Mouse (Mus musculus) embryonic facial prominence, embryonic 14.5 days (tissue): ENCODE measurements at regions not wholly inside any gene's neighbourhood (a gene's known extent, or its start where the extent isn't known, plus 50 kb on each side); places are given as distances from the start of the nearest gene placed in this dataset.
A peak's percentile ranks its signal among the peaks of the same experiment; 100 is the strongest.

Experiments used
- ATAC-seq: fragments of 200-750 bp; cut with Nextera tagmentation; 2 replicates; pipeline ENCODE4 v1.8.0; 2017; ENCODE audit warnings: low read depth, moderate number of reproducible peaks, moderate TSS enrichment
- DNase-seq: peaks from one replicate; pipeline ENCODE4 v3.0.0-alpha.2; 2015; ENCODE audit warnings: low spot score
- H3K27ac ChIP-seq: fragments of 300-500 bp; sonication (generic); replicated peaks from 2 replicates; pipeline ENCODE4 v1.5.1; 2014; ENCODE audit warnings: low read depth, mild to moderate bottlenecking, low read length, moderate library complexity
- H3K27me3 ChIP-seq: fragments of 300-500 bp; sonication (generic); replicated peaks from 2 replicates; pipeline ENCODE4 v1.6.1; 2014; ENCODE audit warnings: low read length; ENCODE audit not compliant: control insufficient read depth, insufficient read depth
- H3K36me3 ChIP-seq: fragments of 300-500 bp; sonication (generic); 2 replicates; pipeline ENCODE4 v1.6.1; 2014; ENCODE audit warnings: low read length, mixed read lengths; ENCODE audit not compliant: control insufficient read depth, insufficient read depth
- H3K4me1 ChIP-seq: fragments of 300-500 bp; sonication (generic); 2 replicates; pipeline ENCODE4 v1.6.1; 2014; ENCODE audit warnings: antibody characterized with exemption, low read length; ENCODE audit not compliant: control insufficient read depth, insufficient read depth
- H3K4me2 ChIP-seq: fragments of 300-500 bp; sonication (generic); 2 replicates; pipeline ENCODE4 v1.6.1; 2014; ENCODE audit warnings: low read depth, mild to moderate bottlenecking, low read length, moderate library complexity, mixed read lengths
- H3K4me3 ChIP-seq: fragments of 300-500 bp; sonication (generic); 2 replicates; pipeline ENCODE4 v1.5.1; 2014; ENCODE audit warnings: low read depth, mild to moderate bottlenecking, low read length
- H3K9ac ChIP-seq: fragments of 300-500 bp; sonication (generic); 2 replicates; pipeline ENCODE4 v1.6.1; 2014; ENCODE audit warnings: low read depth, mild to moderate bottlenecking, low read length, moderate library complexity, mixed read lengths
- H3K9me3 ChIP-seq: fragments of 300-500 bp; sonication (generic); 2 replicates; pipeline ENCODE4 v1.6.1; 2016; ENCODE audit warnings: low read length; ENCODE audit not compliant: control insufficient read depth
- WGBS: fragments of 180-500 bp; shearing (Covaris S2); extraction: QIAGEN DNeasy Blood & Tissue Kit; methylation state at CpG from one replicate; pipeline ENCODE4 v1.1.7; 2014; 5-methylcytosine and 5-hydroxymethylcytosine counted together

DNA sequence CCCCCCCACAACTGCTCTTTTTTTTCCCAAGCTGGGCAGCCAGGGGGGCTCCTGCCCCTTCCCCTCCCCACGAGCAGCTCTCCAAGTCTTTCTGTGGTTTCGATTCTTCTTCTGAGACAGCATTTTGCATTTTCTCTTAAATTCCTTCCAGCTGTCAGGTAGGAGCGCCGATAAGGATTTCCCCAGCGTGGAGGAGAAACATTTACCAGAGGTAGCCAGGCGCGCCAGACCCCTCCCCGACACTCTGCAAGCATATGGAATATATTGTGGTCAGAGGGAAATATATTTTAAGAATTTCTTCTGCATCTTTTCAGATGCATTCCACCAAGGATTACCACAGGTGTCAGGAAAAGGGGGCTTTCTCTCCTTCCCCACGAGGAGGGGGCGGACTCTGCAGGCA, 111.9 kb downstream of the Tbx5 start:
- Histone ChIP-seq H3K36me3 (no peaks in the 10 kb centered on the region), H3K27me3 (no peaks in the 10 kb centered on the region), H3K27ac (0 out of 2 replicates have a peak overlapping the region, but pooled peaks have one; percentile 48), H3K4me2 (peak overlapping the region; percentile 45), H3K4me1 (peaks cover 11% of the 10 kb centered on the region; the same call in 1 of the 2 replicates), H3K4me3 (peak overlapping the region; percentile 9; the same call in 1 of the 2 replicates), H3K9me3 (no peaks in the 10 kb centered on the region), H3K9ac (0 out of 2 replicates have a peak overlapping the region, but pooled peaks have one; percentile 19)
- ATAC-seq (peak; percentile 65; the same call in 1 of the 2 replicates), DNase-seq (peak; percentile 81)
- WGBS = 24% methylated on average over 10 of the region's 10 CpGs

DNA sequence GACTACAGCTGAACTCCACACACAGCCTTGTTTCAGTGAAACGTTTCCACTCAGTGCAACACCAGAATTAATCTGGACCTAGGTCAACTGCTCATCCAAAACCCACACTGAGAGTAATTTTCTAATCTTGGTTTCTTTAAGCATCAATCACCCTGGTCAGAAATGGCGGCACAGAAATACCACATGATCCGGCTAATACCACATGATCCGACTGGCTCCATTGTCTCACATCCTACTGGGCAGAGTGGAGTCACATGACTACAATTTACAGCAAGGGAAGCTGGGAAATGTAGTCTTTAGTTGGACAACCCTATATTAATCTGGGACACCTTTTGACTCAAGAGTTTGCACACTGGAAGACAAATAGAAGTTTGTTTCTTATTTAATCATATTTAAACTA, 115.9 kb downstream of the Tbx5 start:
- DNase-seq = peak; percentile 31

DNA sequence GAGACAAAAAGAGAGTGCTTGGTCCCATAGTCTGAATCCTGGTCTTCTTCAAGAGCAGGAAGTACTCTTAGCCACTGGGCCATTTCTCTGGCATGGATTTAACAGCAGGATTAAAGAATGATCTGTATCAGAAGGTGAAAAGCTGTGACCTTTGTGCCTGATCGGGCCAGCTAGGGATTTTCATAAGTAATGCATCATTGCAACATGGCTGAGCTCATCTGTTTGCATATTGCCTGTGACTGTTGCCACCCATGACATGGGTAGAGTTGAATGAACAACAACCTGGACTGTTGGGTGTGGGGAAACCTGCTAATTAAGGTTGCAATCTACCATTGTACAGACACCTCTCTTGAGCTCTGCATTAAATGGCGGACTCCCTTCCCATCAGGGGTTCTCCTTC, 119.6 kb downstream of the Tbx5 start:
- WGBS = 85% methylated on average over 2 of the region's 2 CpGs
- Histone ChIP-seq H3K4me2 (no peak overlapping the region), H3K27ac (no peak overlapping the region), H3K4me1 (no peaks in the 10 kb centered on the region), H3K27me3 (no peaks in the 10 kb centered on the region), H3K9ac (no peak overlapping the region), H3K36me3 (no peaks in the 10 kb centered on the region), H3K9me3 (peaks cover 4% of the 10 kb centered on the region; the same call in 1 of the 2 replicates), H3K4me3 (no peak overlapping the region)
- ATAC-seq (no peak), DNase-seq (no peak)

More for the DNA sequence above, 115.9 kb downstream of the Tbx5 start:
- Histone ChIP-seq H3K36me3 (no peaks in the 10 kb centered on the region), H3K4me2 (no peak overlapping the region), H3K9ac (no peak overlapping the region), H3K4me3 (no peak overlapping the region), H3K27me3 (no peaks in the 10 kb centered on the region), H3K4me1 (peaks cover 11% of the 10 kb centered on the region; the same call in 1 of the 2 replicates), H3K9me3 (peaks cover 4% of the 10 kb centered on the region; the same call in 1 of the 2 replicates), H3K27ac (no peak overlapping the region)
- WGBS = 75% methylated on average over 4 of the region's 4 CpGs
- ATAC-seq = no peak

DNA sequence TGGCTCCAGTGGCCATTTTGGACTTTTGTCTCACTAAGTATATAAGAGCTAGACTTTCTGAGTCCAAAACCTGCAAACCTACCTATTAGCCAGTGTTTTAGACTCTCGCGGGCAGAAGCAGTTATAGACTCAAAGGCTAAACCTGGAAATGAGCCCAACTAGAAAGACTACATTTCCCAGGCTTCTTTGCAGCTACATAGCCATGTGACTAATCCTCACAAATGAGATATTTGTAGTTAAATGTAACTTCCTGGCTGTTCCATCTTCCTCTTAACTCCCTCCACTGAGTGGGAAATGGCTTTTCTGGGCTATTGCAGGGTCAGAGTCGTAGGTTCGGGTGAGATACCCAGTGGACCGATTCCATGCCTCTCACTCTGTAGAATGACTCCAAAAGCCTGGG, 120.7 kb downstream of the Tbx5 start:
- WGBS = 79% methylated on average over 5 of the region's 5 CpGs
- Histone ChIP-seq H3K27ac (no peak overlapping the region), H3K4me2 (no peak overlapping the region)

DNA sequence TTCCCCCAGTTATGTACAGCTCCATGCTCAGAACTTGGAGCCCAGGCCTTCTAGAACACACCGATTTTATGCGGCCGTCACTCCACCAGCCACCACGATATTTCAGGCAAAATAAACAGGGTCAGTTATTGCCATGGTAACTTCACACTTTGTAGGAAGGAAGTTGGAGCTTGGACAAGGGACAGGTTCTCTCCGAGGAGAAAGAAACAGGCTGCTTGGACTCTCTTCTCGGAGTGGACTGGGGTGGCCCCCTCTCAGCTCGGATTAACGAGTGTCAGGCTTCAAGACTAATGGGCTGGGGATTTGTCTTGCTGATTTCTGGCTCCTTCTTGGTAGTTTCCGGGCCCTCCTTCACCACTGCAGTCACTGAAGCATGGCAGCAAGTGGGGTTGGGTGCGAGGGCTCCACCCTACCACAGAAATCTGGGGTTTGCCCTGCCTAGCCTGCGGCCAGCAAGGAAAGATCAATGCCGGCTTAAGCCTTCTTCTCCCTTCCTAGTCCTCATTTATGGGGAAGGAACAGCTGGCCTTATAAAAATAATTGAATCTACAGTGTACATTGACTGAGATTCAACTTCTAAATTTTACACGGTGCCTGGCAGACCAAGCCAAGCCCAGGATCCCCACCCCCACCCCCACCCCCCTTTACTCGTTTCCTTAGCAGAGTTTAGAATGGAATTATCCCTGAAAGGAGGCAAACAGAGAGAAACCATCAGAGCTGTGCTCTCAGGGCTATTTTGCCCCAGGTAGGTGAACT, 121.5 kb downstream of the Tbx5 start:
- Histone ChIP-seq H3K4me1 (no peaks in the 10 kb centered on the region), H3K36me3 (no peaks in the 10 kb centered on the region), H3K9ac (no peak overlapping the region), H3K27me3 (no peaks in the 10 kb centered on the region), H3K4me2 (no peak overlapping the region), H3K4me3 (no peak overlapping the region), H3K9me3 (peaks cover 4% of the 10 kb centered on the region; the same call in 1 of the 2 replicates), H3K27ac (no peak overlapping the region)
- DNase-seq (no peak), ATAC-seq (no peak)
- 64% methylated on average over 14 of the region's 14 CpGs for WGBS

More for the DNA sequence above, 120.7 kb downstream of the Tbx5 start:
- Histone ChIP-seq H3K9ac (no peak overlapping the region), H3K9me3 (peaks cover 4% of the 10 kb centered on the region; the same call in 1 of the 2 replicates), H3K4me1 (no peaks in the 10 kb centered on the region), H3K4me3 (no peak overlapping the region), H3K27me3 (no peaks in the 10 kb centered on the region), H3K36me3 (no peaks in the 10 kb centered on the region)
- no peak for ATAC-seq
- no peak for DNase-seq

DNA sequence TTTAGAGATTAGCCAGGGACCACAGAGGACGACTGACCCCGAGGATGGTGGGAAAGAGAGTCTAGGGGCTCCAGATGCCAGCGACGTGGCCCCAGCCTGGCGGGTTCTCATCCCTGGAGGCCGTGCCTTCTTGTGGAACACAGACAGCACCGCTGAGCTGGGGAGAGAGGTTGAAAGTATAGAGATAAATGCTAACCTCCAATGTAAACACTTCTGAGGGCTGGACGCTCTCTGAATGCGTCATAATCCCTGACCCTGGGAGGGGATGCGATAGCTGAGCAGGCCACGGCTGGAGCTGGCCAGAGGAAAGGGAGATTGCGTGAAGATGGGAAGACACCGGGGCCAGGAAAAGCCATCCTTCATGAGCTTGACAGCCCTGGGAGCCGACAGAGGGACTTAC, 126.5 kb downstream of the Tbx5 start:
- Histone ChIP-seq H3K27me3 (peaks cover 6% of the 10 kb centered on the region; the same call in 1 of the 2 replicates), H3K4me1 (no peaks in the 10 kb centered on the region), H3K4me3 (no peak overlapping the region), H3K4me2 (no peak overlapping the region), H3K9ac (no peak overlapping the region), H3K27ac (no peak overlapping the region), H3K9me3 (no peaks in the 10 kb centered on the region), H3K36me3 (no peaks in the 10 kb centered on the region)
- 24% methylated on average over 14 of the region's 14 CpGs for WGBS
- no peak for ATAC-seq
- no peak for DNase-seq

DNA sequence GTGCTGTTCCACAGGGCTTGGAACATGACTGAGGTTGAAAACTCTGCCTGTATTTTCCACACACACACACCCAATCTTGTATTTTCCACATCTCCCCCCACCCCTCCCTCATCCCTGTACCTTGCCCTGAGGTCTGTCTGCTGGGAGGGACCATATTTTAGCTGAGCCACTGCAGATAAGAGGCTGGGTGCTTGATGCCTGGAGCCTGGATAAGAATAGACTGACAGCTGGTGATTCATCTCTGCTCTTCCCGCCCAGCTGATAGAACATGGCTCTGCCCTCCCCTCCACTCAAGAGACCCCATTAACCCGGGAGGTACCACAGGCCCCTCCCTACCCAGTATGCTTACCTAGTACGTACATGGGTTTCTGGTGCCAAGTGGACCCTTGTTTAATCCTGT, 132.3 kb downstream of the Tbx5 start:
- no peak for DNase-seq
- no peak for ATAC-seq
- no peaks in the 10 kb centered on the region for H3K36me3 ChIP-seq
- H3K27ac ChIP-seq = no peak overlapping the region
- H3K4me1 ChIP-seq = no peaks in the 10 kb centered on the region
- WGBS = 71% methylated on average over 3 of the region's 3 CpGs
- no peaks in the 10 kb centered on the region for H3K9me3 ChIP-seq
- peaks cover 2% of the 10 kb centered on the region; the same call in 1 of the 2 replicates for H3K27me3 ChIP-seq
- no peak overlapping the region for H3K4me3 ChIP-seq
- no peak overlapping the region for H3K9ac ChIP-seq
- no peak overlapping the region for H3K4me2 ChIP-seq

DNA sequence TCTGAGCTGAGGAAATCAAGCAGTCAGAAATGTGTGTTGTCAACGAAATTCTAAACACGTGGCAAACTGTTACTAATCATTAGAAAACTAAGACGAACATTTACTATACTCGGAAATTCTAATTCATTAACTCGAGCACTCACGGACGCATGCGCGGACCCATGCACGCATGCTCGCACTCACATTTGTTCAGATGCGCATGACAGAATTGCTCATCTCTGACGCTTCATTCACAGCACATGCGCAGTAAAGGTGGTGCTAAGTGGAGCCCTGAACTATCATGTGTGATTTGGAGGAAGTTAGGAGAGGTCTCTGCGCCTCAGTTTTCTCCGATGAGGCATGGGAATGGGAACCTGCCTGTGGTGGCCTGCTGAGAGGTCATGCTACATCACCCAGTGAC, 138.8 kb downstream of the Tbx5 start:
- ATAC-seq (no peak), DNase-seq (no peak)
- H3K9ac ChIP-seq = no peak overlapping the region
- no peaks in the 10 kb centered on the region for H3K27me3 ChIP-seq
- no peak overlapping the region for H3K4me2 ChIP-seq
- no peaks in the 10 kb centered on the region for H3K4me1 ChIP-seq
- H3K4me3 ChIP-seq = no peak overlapping the region
- no peaks in the 10 kb centered on the region for H3K36me3 ChIP-seq
- no peaks in the 10 kb centered on the region for H3K9me3 ChIP-seq
- 91% methylated on average over 16 of the region's 16 CpGs for WGBS
- no peak overlapping the region for H3K27ac ChIP-seq
